Mouse (Mus musculus): ENCODE data around the gene St6galnac3.

The St6galnac3 gene

GRCm38 (mm10) chr3:153222611-153223402 lies 502.2 kb downstream of the St6galnac3 start:
- no peak for DNase-seq (ENCODE audit: low read depth, low spot score)

- DNase-seq (ENCODE audit: low read depth, low spot score), result no peak
Observed at GRCm38 (mm10) chr3:153219391-153219790, 505.6 kb downstream of the St6galnac3 start.

GRCm38 (mm10) chr3:153208186-153208585 lies 516.8 kb downstream of the St6galnac3 start:
- no peak for DNase-seq (ENCODE audit: low read depth, low spot score)

DNA sequence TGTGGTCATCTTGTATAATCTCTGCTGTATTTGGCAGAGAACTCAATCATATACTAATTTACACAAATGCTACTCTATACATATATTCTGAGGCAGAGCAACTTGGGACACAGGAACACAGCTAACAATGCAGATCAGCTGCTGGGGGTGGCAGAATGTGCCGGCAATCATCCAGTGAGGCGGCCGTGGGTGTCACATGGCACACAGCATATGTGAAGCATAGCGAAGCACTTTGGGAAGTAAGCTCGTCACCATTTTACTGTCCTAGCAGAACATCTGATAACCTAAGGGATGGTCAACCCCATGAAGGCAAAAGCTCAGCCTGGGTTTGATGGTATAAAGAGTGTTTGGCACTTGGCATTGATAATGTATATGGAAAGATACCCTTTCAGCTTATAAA lies 520.9 kb downstream of the St6galnac3 start:
- no peak for DNase-seq (ENCODE audit: low read depth, low spot score)

GRCm38 (mm10) chr3:153201835-153202234 lies 523.1 kb downstream of the St6galnac3 start:
- no peak for DNase-seq (ENCODE audit: low read depth, low spot score)

GRCm38 (mm10) chr3:153200801-153201200 lies 524.2 kb downstream of the St6galnac3 start:
- DNase-seq (ENCODE audit: low read depth, low spot score), result no peak

DNA sequence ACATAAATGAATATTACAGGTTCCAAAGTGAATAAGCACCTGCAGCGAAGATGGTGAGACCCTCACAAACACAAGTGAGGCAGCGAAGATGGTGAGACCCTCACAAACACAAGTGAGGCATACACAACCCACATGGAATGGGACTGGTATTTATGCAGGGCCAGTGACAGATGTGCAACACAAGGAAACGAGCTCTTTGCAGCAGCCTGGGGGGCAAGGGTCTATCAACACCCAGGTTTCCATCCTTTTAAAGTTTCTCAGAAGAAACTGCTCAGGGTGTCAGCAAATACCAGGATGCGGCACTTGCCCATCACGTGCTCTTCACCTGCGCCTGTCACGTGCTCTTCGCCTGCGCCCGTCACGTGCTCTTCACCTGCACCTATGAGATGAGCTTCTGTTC lies 524.9 kb downstream of the St6galnac3 start:
- no peak for DNase-seq (ENCODE audit: low read depth, low spot score)

- DNase-seq (ENCODE audit: low read depth, low spot score), result no peak
Observed at GRCm38 (mm10) chr3:153199251-153199650, 525.7 kb downstream of the St6galnac3 start.

DNA sequence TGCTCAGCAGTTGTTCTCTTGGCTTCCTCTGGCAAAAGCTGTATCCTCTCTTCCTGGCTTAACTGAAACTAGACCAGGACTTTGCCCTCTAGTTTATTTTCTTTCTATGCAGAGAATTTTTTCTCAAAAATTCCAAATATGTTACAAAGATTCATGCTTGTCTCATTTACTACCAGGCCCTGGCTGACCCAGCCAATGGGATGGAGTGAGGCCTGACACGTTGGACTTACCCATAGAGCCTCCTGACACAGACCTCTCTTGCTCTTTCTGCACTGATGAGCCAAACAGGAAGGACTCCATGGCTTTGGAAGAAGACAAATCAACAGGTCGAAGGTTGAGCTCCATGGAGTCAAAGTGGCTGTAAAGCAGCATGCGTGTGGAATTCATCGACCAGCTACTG lies 526.5 kb downstream of the St6galnac3 start:
- DNase-seq (ENCODE audit: low read depth, low spot score), result peak; percentile 23

GRCm38 (mm10) chr3:153193025-153193424 lies 531.9 kb downstream of the St6galnac3 start:
- DNase-seq (ENCODE audit: low read depth, low spot score), result no peak

GRCm38 (mm10) chr3:153190742-153191141 lies 534.2 kb downstream of the St6galnac3 start:
- DNase-seq (ENCODE audit: low read depth, low spot score), result no peak

- DNase-seq (ENCODE audit: low read depth, low spot score), result no peak
Observed at GRCm38 (mm10) chr3:153189685-153190467, 535.1 kb downstream of the St6galnac3 start.

DNA sequence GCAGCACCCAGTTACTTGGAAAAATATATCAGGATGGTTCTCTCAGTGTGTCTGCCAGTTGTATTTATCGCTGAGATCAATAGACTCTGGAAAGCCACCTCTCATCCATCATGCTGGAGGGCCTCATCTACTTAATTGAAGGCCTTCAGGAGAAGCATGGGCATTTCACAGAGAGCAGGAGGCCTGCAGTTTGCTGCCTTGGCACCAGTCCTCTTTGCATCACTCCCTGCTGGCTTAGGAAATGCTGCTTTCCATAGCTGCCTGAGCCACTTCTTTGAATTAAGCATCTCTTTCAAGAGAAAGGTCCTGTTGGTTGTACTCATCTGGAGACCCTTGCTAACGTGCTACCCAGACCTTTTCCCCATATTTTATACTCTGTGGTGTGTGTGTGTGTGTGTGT lies 536.8 kb downstream of the St6galnac3 start:
- no peak for DNase-seq (ENCODE audit: low read depth, low spot score)

GRCm38 (mm10) chr3:153185117-153185516 lies 539.9 kb downstream of the St6galnac3 start:
- no peak for DNase-seq (ENCODE audit: low read depth, low spot score)

GRCm38 (mm10) chr3:153181242-153181641 lies 543.7 kb downstream of the St6galnac3 start:
- DNase-seq (ENCODE audit: low read depth, low spot score), result peak; percentile 48

DNA sequence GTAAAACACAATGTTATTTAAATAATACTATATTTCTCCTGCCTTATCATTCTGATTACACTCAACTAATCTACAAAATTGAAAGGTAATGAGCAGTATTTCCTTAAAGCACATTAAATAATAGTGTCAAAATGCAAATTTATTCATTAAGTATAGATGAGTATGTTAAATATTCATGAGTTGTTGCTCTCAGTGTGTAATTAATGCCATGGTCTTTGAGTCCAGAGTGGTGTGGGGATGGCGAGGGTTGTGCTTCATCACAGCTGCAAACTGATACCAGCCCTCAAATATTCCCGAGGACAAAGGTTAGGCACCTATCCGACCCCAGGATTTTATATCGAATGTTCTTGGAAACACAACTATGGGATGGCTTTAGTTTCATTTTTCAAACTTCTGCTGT lies 548.2 kb downstream of the St6galnac3 start:
- no peak for DNase-seq (ENCODE audit: low read depth, low spot score)

GRCm38 (mm10) chr3:153176325-153176724 lies 548.6 kb downstream of the St6galnac3 start:
- no peak for DNase-seq (ENCODE audit: low read depth, low spot score)

GRCm38 (mm10) chr3:153174336-153175033 lies 550.5 kb downstream of the St6galnac3 start:
- DNase-seq (ENCODE audit: low read depth, low spot score), result no peak

DNA sequence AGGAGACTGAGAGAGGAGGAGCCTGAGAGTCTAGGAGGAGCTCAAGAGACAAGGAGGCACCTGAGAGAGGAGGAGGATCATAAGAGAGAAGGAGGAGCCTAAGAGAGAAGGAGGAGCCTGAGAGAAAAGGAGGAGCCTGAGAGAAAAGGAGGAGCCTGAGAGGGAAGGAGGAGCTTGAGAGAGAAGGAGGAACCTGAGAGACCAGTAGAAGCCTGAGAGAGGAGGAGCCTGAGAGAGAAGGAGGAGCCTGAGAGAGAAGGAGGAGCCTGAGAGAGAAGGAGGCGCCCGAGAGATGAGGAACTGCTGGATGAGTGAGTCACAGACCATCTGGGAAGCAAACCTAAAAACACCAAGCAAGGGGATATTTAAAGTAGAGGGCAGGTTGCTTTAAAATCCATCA lies 551.4 kb downstream of the St6galnac3 start:
- no peak for DNase-seq (ENCODE audit: low read depth, low spot score)

DNA sequence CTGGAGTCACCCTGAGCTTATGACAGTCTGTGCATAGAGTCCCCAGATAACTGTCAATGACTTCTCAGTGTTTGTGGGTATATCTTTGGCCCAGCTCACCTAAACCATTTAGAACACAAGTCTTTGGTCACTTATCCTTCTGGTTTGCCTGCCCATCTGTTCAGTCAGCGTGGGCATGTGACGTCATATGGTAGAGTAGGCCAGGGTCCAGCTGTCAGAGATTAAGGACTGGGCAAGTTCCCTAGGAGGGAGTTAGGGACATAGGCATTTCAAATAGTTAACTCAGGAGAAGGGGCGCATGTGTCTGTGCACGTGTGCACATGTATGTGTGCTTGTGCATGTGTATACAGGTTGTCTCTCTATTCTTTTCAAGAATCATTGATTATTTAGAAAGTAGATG lies 554.8 kb downstream of the St6galnac3 start:
- no peak for DNase-seq (ENCODE audit: low read depth, low spot score)

GRCm38 (mm10) chr3:153169744-153170143 lies 555.2 kb downstream of the St6galnac3 start:
- no peak for DNase-seq (ENCODE audit: low read depth, low spot score)

- no peak for DNase-seq (ENCODE audit: low read depth, low spot score)
Observed at GRCm38 (mm10) chr3:153161676-153162075, 563.3 kb downstream of the St6galnac3 start.

Data from mesoderm, embryonic 11.5 days (tissue).